8 mouse cellular contexts compared by ENCODE assay signal in the genomic region with DNA sequence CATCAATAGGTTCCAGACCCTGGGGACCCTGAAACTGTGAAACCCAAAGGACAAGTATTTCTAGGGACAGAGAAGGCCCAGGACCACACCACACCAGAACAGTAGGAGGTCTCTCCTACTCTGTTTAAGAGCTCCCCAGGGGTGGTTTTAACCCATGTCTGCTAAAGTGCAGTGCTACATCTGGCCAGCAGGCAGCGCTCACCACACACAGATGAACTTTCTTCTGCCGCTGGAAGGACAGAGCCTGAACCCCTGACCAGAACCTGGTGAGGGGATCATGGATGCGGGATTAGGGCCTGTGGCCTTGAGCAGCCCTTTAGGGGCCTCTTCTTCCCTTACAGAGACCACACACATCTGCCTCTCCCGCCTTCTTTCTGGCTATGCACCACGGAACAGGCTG. TPM values are rescaled to one million over a fixed set of nuclear protein-coding genes. Genes with fewer than 3 reads are reported as not detected.
A peak's percentile ranks its signal among the peaks of the same experiment; 100 is the strongest.
DNase-seq lines count a peak whose midpoint lies in the region; ATAC-seq and TF ChIP-seq lines count a peak whose summit lies in the region.

No protein-coding gene starts in this region.

- H3K27ac ChIP-seq in CH12.LX (ENCODE audit: insufficient read depth, low read depth) = no peak overlapping the region
- H3K27ac ChIP-seq in cortical plate, adult 2 months (ENCODE audit: insufficient read depth, low read length) = no peak overlapping the region

- ATAC-seq in activated CD4-positive, CD25-positive, alpha-beta regulatory T cell, adult 4 months = peak; percentile 73
- ATAC-seq in granulocyte monocyte progenitor cell, adult 5-6 weeks (replicated peaks; ENCODE audit: poor library complexity, severe bottlenecking) = peak; percentile 75

- H3K9ac ChIP-seq in CH12.LX (ENCODE audit: insufficient read depth, low read depth) = no peak overlapping the region

- in situ Hi-C loops in CH12.LX (cut with MboI; ENCODE audit: low pct_ligation_motif_present, low pct_unique_long_range_greater_than_20kb, low sequenced_read_pairs) = loop anchor here (5.0 to 10.0 kb wide), 3 partner anchors 36 to 221 kb away; partner anchors contain the start of gene Cdc42ep1

- H3K4me1 ChIP-seq in CH12.LX (ENCODE audit: control insufficient read depth in 1 of 2, insufficient read depth in 2 of 2) = peaks cover 0 to 7% of the 10 kb centered on the region in 2 experiments; a peak in 2 of 4 replicates
- no peaks in the 10 kb centered on the region for H3K4me1 ChIP-seq in cortical plate, adult 2 months (ENCODE audit: control insufficient read depth, insufficient read depth, low read length)

- DNase-seq in CH12.LX (ENCODE audit: extremely low read depth) = peak; percentile 67
- DNase-seq in layer of hippocampus, adult 9-10 months (ENCODE audit: low spot score) = peak; percentile 85
- DNase-seq in lung, postnatal 36 days = peak; percentile 82
- DNase-seq in retina, postnatal 7 days (ENCODE audit: low read depth, low spot score) = peak; percentile 53
- DNase-seq in urinary bladder, postnatal 14 days (ENCODE audit: low spot score) = peak; percentile 71

- no peak overlapping the region for H3K4me2 ChIP-seq in CH12.LX (ENCODE audit: insufficient read depth, low read depth, poor library complexity, severe bottlenecking)

- dilution Hi-C loops in CH12.LX (cut with MboI; ENCODE audit: extremely low pct_ligation_motif_present, extremely low pct_unique_long_range_greater_than_20kb, low sequenced_read_pairs) = no loop called here

- H3K27me3 ChIP-seq in CH12.LX (replicated peaks) = peaks cover 27% of the 10 kb centered on the region

- no peak for TF ChIP-seq EP300 in CH12.LX (IDR thresholded peaks at IDR 0.05; ENCODE audit: low read length)

- peaks cover 4% of the 10 kb centered on the region for H3K9me3 ChIP-seq in CH12.LX (replicated peaks; ENCODE audit: low read length)

- H3K79me2 ChIP-seq in CH12.LX (replicated peaks; ENCODE audit: control insufficient read depth, extremely low read depth, insufficient read depth, poor library complexity, severe bottlenecking) = no peaks in the 10 kb centered on the region

- no peak for TF ChIP-seq POLR2A in CH12.LX (IDR thresholded peaks at IDR 0.05; ENCODE audit: low read depth, low read length)
- no peak for TF ChIP-seq POLR2A in cortical plate, adult 2 months (IDR thresholded peaks at IDR 0.05; ENCODE audit: extremely low read depth, insufficient read depth, low read length)

- peaks cover 22 to 47% of the 10 kb centered on the region in 2 experiments for H3K36me3 ChIP-seq in CH12.LX (replicated peaks in 1 of 2; ENCODE audit: control insufficient read depth in 1 of 2, insufficient read depth in 1 of 2, low read length in 1 of 2)

- H3K4me3 ChIP-seq in CH12.LX (replicated peaks in 1 of 3; ENCODE audit: low read depth in 2 of 3, low read length in 2 of 3, poor library complexity in 1 of 3) = no peak overlapping the region
- no peak overlapping the region for H3K4me3 ChIP-seq in cortical plate, adult 2 months (ENCODE audit: insufficient read depth, low read length)

- no peak; the same call in none of the 2 replicates for TF ChIP-seq RAD21 in CH12.LX (IDR thresholded peaks at IDR 0.05; ENCODE audit: low read depth, low read length)

- peak; percentile 94 to 98 for TF ChIP-seq CTCF in CH12.LX (conservative IDR thresholded peaks at IDR 0.05 in 1 of 2, IDR thresholded peaks at IDR 0.05 in 1 of 2; ENCODE audit: low read depth in 2 of 2, low read length in 2 of 2)
- peak; percentile 99 for TF ChIP-seq CTCF in cortical plate, adult 2 months (IDR thresholded peaks at IDR 0.05; ENCODE audit: extremely low read depth, insufficient read depth, low read length)

TF ChIP-seq in CH12.LX, 34 proteins besides CTCF, POLR2A, EP300 and RAD21:
- peak; percentile 95 for TF ChIP-seq SMC3 (IDR thresholded peaks at IDR 0.05; ENCODE audit: low read depth, low read length)
- peak; percentile 80 for TF ChIP-seq ZC3H11A (IDR thresholded peaks at IDR 0.05; ENCODE audit: low read depth, low read length)
- no peak for TF ChIP-seq HCFC1 (IDR thresholded peaks at IDR 0.05; ENCODE audit: low read depth, low read length)
- no peak for TF ChIP-seq BHLHE40 (IDR thresholded peaks at IDR 0.05; ENCODE audit: low read depth, low read length)

RNA-seq across cellular contexts. Expression of gene Cyth4, which starts 26.6 kb away (rescaled TPM):
- total RNA-seq in CH12.LX (2012; rRNA removed) = 42.2 and 51.9 TPM in 2 replicates
- 38.6 and 39.2 TPM in 2 replicates for total RNA-seq in CH12.LX (2014; rRNA removed)
- 75.3 and 80.5 TPM in 2 replicates for polyA plus RNA-seq in CH12.LX (2012; ENCODE audit: insufficient read length, low read depth)
- 100 to 1,000 TPM; 197 to 261 TPM for polyA plus RNA-seq in activated CD4-positive, CD25-positive, alpha-beta regulatory T cell, adult 4 months (2017; shearing (Covaris generic))
- 14.0 and 15.7 TPM in 2 replicates for polyA plus RNA-seq in cortical plate, adult 2 months (2012; rRNA removed)
- 62.3 and 66.3 TPM in 2 replicates for total RNA-seq in granulocyte monocyte progenitor cell, adult 5-6 weeks (2014; fragmentation: Nextera tagmentation)
- total RNA-seq in granulocyte monocyte progenitor cell, adult 5-6 weeks (2017) = 46.0 and 60.5 TPM in 2 replicates

RNA-seq across cellular contexts. Expression of gene Rac2, which starts 50.8 kb away (rescaled TPM):
- 314 and 453 TPM in 2 replicates for total RNA-seq in CH12.LX (2012; rRNA removed)
- total RNA-seq in CH12.LX (2014; rRNA removed) = 142 and 160 TPM in 2 replicates
- polyA plus RNA-seq in CH12.LX (2012; ENCODE audit: insufficient read length, low read depth) = 883 and 942 TPM in 2 replicates
- 1,000 to 10,000 TPM; 3,019 to 4,069 TPM for polyA plus RNA-seq in activated CD4-positive, CD25-positive, alpha-beta regulatory T cell, adult 4 months (2017; shearing (Covaris generic))
- 6.0 and 7.2 TPM in 2 replicates for polyA plus RNA-seq in cortical plate, adult 2 months (2012; rRNA removed)
- 325 and 431 TPM in 2 replicates for total RNA-seq in granulocyte monocyte progenitor cell, adult 5-6 weeks (2014; fragmentation: Nextera tagmentation)
- total RNA-seq in granulocyte monocyte progenitor cell, adult 5-6 weeks (2017) = 94.7 and 105 TPM in 2 replicates

Comparison
In these comparisons a context has a peak if more than half of its experiments do, and no peak if none do; other contexts are left out.
1. RNA of gene Rac2, which starts 50.8 kb away (polyA plus RNA-seq): 3,019 to 4,069 TPM in activated CD4-positive, CD25-positive, alpha-beta regulatory T cell, adult 4 months and 883 to 942 TPM in CH12.LX; 6.0 to 7.2 TPM in cortical plate, adult 2 months; every median in the first group is over 100 times any median in the second.
2. Peak in every context shown above with its lines, with median percentiles within 50 percentile points of each other: DNase-seq.